Mouse (Mus musculus) stomach, postnatal 0 days (tissue): Measurements from ENCODE around the gene Maats1.

Experiments
- CTCF ChIP-seq: IDR thresholded peaks from 2 replicates; pipeline ENCODE4 v1.5.1; 2016; ENCODE audit warnings: antibody characterized with exemption, low read depth, mild to moderate bottlenecking, moderate library complexity
- EP300 ChIP-seq: optimal IDR thresholded peaks from 2 replicates; pipeline ENCODE3; 2016; ENCODE audit warnings: antibody characterized with exemption

DNA sequence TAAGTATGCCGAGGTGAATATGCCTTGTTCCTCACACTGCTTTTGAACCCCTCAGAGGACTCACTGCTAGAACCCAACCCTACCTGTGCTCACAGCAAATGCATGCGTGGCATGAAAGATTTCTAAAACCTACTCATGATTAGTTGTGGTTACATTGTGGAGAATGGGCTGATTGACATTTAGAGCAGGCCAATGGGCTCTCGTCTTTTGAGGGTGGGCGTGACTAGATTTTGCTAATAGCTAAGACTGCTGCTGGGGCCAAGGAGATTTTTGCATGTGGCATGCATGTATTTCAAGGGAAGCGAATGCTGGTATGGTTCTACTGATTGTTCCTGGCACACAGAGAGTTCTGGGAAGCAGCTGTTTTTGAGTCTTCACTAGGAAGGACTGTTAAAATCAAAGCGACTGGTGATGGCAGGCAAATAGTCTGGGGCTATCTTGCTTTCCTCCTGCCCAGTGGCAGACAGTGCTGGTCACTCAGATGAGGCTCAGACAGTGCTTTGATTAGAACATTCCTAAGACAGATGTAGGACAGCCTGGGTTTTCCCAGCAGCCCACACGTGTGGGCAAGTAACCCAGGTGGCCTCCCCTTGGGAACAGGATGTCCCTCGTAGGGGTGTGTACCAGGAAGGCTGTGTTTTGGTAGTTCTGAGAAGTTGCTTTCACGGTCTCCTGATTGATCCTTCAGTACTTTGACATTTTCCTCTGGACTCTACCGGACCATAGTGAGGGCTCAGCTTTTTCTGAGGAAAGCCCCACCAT is 32.6 kb upstream of the Maats1 start:
- TF ChIP-seq CTCF (no peak), EP300 (no peak)
